Mouse (Mus musculus) kidney, adult 8-10 months (tissue): ENCODE measurements around the gene Ewsr1.

Source experiments
- DNase-seq, 2 experiments: peaks; one replicate each; pipeline ENCODE4 v3.0.0; 2022

Ewsr1 gene

GRCm38 (mm10) chr11:5057064-5057463 lies 42.0 kb downstream of the Ewsr1 start:
- DNase-seq, result no peak

- no peak for DNase-seq
These were observed 42.8 kb downstream of the Ewsr1 start for GRCm38 (mm10) chr11:5055945-5056938.

- peak; percentile 25 to 46 for DNase-seq
These were observed 44.2 kb downstream of the Ewsr1 start for GRCm38 (mm10) chr11:5054874-5055273.

- DNase-seq, result no peak
These were observed 44.9 kb downstream of the Ewsr1 start for GRCm38 (mm10) chr11:5054151-5054550.

- no peak for DNase-seq
These were observed 46.7 kb downstream of the Ewsr1 start for GRCm38 (mm10) chr11:5052200-5052854.

GRCm38 (mm10) chr11:5051629-5052028 lies 47.4 kb downstream of the Ewsr1 start:
- DNase-seq, result no peak

GRCm38 (mm10) chr11:5046321-5046926 lies 52.6 kb downstream of the Ewsr1 start:
- DNase-seq, result no peak

- DNase-seq, result no peak
These were observed 56.3 kb downstream of the Ewsr1 start for GRCm38 (mm10) chr11:5042645-5043381.

- no peak for DNase-seq
These were observed 57.8 kb downstream of the Ewsr1 start for GRCm38 (mm10) chr11:5041144-5041780.

GRCm38 (mm10) chr11:5040585-5040984 lies 58.5 kb downstream of the Ewsr1 start:
- no peak for DNase-seq

- peak; percentile 43 to 49 for DNase-seq
These were observed 61.8 kb downstream of the Ewsr1 start for GRCm38 (mm10) chr11:5037146-5037854.

GRCm38 (mm10) chr11:5035421-5035820 lies 63.6 kb downstream of the Ewsr1 start:
- no peak for DNase-seq

GRCm38 (mm10) chr11:5033136-5033535 lies 65.9 kb downstream of the Ewsr1 start:
- DNase-seq, result peak; percentile 52 to 60

GRCm38 (mm10) chr11:5032706-5033105 lies 66.4 kb downstream of the Ewsr1 start:
- DNase-seq, result no peak

- DNase-seq, result no peak
These were observed 70.8 kb downstream of the Ewsr1 start for GRCm38 (mm10) chr11:5028228-5028627.

GRCm38 (mm10) chr11:5025108-5025507 lies 74.0 kb downstream of the Ewsr1 start:
- DNase-seq, result no peak
